Mouse (Mus musculus) layer of hippocampus, adult 11-12 months (tissue): ENCODE results near the gene Pofut2.
"Not testable (repeated sequence)": the region's sequence is repeated elsewhere in the genome, so short reads cannot be mapped to it uniquely, and the experiment has no call there.

Experiments used
- DNase-seq: peaks from one replicate; pipeline ENCODE4 v3.0.0; 2022; ENCODE audit warnings: low spot score

Gene Pofut2

GRCm38 (mm10) chr10:77266281-77266680, 7.3 kb downstream of the Pofut2 start:
- DNase-seq: peak; percentile 38

GRCm38 (mm10) chr10:77267027-77267426, 8.0 kb downstream of the Pofut2 start:
- DNase-seq: peak; percentile 3

- no peak for DNase-seq
These were observed 10.1 kb downstream of the Pofut2 start for GRCm38 (mm10) chr10:77269129-77269528.

GRCm38 (mm10) chr10:77272980-77273730, 14.1 kb downstream of the Pofut2 start:
- DNase-seq: peak; percentile 2

DNA sequence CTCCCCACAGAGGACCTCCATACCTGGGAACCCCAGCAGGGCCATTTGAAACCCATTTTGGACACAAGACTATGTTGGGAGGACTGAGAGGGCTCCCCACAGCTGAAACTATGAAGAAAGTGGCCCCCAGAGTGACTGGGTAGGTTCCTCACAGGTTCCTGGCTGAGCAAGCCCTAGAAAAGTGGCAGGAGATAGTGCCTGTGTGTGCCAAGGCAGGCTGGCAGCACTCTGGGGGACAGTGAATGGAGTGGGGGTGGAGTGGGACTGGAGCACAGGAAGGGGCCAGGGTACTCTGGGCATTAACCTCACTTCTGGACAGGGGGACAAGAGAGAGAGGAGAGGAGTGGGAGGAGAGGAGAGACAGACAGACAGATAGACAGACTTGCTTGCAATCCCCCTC, 14.8 kb downstream of the Pofut2 start:
- no peak for DNase-seq

DNA sequence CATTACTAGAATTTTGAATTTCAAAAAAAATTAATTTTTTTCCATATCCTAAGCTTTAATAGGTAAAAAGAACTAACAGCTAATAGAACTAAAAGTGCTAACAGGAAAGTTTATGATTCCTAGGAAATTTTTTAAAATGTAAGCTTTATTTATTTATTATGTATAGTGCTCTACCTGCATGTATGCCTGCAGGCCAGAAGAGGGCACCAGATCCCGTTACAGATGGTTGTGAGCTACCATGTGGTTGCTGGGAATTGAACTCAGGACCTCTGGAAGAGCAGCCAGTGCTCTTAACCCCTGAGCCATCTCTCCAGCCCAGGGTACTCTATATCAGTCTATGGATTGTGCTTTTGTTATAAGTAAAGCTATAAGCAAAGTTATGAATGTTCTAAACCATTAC, 23.1 kb downstream of the Pofut2 start:
- DNase-seq: not testable (repeated sequence)

GRCm38 (mm10) chr10:77282822-77283221, 23.8 kb downstream of the Pofut2 start:
- DNase-seq: peak; percentile 77

- DNase-seq: no peak
These were observed 25.8 kb downstream of the Pofut2 start for GRCm38 (mm10) chr10:77284832-77285231.

GRCm38 (mm10) chr10:77287626-77288025, 28.6 kb downstream of the Pofut2 start:
- no peak for DNase-seq

- no peak for DNase-seq
These were observed 29.7 kb downstream of the Pofut2 start for GRCm38 (mm10) chr10:77288639-77289195.

DNA sequence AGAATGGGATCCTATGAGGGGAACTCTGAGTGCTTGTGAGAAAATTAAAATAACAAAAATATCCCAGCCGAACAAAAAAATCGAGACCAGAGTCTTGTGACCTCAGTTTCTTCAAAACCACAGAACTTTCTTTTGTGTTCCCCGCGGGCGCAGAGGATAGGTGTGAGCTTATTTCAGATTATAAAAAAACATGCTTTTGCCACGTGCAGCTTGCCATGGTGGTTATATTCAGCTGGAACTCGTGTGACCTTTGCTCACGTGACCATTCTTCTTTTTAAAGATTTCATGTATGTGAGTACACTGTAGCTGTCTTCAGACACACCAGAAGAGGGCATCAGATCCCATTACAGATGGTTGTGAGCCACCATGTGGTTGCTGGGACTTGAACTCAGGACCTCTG, 30.5 kb downstream of the Pofut2 start:
- DNase-seq: no peak

GRCm38 (mm10) chr10:77290624-77291366, 31.8 kb downstream of the Pofut2 start:
- no peak for DNase-seq

DNA sequence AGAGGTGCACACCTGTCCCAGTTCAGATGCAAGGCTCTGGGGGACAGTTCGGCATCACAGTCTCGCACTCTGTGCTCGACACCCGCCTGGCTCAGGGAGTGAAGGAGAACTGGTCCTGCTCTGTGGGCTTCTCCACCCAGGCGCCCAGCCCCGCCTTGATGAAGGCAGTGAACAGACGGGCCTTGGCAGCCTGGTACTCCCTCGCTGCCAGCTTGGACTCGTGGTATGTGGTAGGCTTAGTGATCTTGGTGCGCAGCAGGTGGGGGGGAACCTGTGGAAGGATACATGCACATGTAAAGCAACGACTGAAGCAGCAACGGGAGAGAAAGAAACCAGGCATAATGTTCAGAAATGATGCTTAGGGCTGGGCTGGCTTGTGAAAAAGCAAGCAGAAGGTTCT, 35.7 kb downstream of the Pofut2 start:
- DNase-seq: peak; percentile 51

GRCm38 (mm10) chr10:77298621-77299020, 39.6 kb downstream of the Pofut2 start:
- DNase-seq: no peak

GRCm38 (mm10) chr10:77299194-77299593, 40.2 kb downstream of the Pofut2 start:
- no peak for DNase-seq

DNA sequence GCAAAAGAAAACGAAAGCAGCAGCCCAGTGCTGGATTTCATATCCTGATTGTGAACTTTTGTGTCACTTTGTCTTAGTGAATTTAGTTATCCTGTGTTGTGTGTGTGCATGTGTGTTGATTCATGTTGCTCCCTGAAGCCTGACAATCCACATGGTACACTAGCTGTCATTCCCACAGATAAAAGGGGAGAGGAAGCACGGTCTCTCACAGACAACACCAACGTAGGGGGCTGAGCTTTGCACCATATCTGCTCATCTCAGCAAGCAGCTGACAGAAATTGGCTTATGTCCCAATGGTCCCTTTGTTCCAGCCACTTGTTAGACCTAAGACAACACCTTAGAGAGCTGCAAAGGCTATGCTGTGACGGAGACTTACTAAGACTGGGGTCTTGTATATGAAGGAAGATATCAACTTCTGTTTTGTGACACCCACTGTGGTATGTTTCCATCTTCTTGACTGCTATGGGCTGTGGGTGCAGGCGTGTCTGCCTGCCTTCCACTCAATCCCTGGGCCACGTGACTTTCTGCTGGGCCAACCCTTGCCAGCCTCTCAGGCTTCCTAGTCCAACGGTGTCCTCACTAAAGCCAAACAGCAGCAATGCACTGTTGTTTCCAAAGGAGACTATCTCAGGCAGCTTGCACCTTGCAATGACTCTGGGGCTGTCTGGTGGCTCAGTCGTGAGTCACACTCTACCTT, 41.4 kb downstream of the Pofut2 start:
- no peak for DNase-seq

GRCm38 (mm10) chr10:77300934-77301297, 41.9 kb downstream of the Pofut2 start:
- DNase-seq: no peak

- no peak for DNase-seq
These were observed 45.3 kb downstream of the Pofut2 start for GRCm38 (mm10) chr10:77304362-77304761.

DNA sequence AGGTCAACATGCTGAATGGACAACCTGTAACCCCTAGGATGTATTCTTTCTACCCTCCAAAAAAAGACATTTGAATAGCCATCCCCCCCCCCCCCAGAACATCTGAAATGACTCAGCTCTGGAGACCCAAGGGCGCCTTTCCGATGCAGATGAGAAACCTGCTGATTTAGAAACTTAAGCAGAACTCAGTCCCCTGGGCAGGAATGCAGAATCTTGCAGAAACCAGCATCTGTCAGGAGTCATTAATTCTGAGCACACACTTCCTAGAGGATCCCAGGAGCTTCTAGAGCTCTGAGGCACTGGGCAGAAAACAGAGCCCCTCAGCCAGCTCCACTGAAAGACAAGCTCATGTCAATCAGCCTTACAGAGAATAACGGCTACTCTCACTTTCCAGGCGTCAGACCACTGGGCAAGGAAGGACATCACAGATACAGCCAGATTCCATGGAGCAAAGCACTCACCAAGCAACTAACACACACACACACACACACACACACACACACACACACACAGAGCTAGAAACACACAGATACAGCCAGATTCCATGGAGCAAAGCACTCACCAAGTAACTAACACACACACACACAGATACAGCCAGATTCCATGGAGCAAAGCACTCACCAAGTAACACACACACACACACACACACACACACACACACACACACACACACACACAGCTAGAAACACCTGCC, 46.0 kb downstream of the Pofut2 start:
- no peak for DNase-seq

DNA sequence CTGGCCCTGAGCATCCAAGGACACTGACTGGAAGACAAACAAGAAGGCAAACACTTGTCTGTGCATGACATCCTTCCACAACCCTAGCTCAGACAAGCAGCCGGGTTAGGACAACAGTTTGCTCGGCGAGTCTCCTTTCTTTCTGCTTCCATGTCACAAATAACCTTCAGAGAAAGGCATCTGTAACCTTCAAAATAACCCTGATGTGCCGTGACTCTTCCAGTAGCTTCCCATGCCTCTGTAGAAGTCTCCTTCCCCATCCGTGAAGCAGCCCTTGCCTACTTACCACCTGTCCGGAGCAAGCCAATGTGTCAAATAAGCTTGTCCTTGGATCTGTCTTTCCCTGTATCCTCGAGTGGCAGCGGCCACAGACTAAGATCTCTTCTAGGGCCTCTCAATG, 46.7 kb downstream of the Pofut2 start:
- no peak for DNase-seq

DNA sequence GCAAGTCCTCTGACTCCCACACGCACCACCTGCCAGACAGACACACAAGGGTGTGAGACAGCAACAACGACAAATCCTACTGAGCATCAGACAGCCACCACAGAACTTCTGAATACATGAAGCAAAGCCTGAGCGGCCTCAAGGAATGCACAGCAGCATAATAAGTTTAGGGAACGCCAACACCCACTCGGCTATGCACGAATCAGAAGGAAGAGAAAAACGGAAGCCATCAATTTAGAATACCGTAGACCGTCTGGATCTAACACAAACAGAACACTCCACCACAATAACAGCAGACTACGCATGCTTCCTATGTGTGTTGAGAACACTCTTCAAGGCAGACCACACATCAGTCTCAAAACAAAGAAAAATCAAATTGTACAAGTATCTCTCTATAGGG, 50.0 kb downstream of the Pofut2 start:
- no peak for DNase-seq

DNA sequence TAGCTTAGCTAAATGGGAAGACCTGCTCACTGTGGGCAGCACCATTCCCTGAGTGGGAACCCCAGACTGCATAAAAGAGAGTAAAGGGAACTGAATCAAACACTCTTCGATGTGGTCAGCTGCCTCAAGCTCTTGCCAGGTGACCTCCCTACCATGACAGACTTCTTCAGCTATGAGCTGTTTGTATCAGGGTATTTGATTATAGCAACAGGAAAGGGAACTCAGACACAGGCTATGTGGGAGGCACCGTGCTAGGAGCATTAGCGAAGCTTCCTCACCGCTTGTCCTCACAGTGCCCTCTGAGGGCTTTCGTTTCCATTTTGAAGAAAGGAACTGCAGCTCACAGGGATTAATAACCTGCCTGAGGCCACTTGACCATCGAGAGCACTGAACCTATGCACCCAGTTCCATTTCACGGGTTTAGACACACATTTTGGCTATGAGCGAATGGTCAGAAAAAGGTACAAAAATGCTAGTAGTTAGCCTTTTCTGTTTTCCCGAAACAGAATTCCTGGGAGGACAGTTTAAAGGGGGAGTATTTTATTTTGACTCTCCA, 55.8 kb downstream of the Pofut2 start:
- DNase-seq: no peak
